Mouse (Mus musculus): ENCODE measurements around the gene Rnaseh2a.

Rnaseh2a gene

GRCm38 (mm10) chr8:84967532-84968304 is 1.8 kb downstream of the Rnaseh2a start:
- no peak for DNase-seq (ENCODE audit: low spot score in 2 of 2)

GRCm38 (mm10) chr8:84966603-84967002 is 3.0 kb downstream of the Rnaseh2a start:
- no peak for DNase-seq (ENCODE audit: low spot score in 2 of 2)

- DNase-seq (ENCODE audit: low spot score in 2 of 2) = peak; percentile 95 to 96
Observed at GRCm38 (mm10) chr8:84965731-84966291, 3.8 kb downstream of the Rnaseh2a start.

GRCm38 (mm10) chr8:84963952-84964351 is 5.6 kb downstream of the Rnaseh2a start:
- no peak for DNase-seq (ENCODE audit: low spot score in 2 of 2)

GRCm38 (mm10) chr8:84959811-84960210 is 9.8 kb downstream of the Rnaseh2a start:
- DNase-seq (ENCODE audit: low spot score in 2 of 2) = no peak

GRCm38 (mm10) chr8:84956768-84957167 is 12.8 kb downstream of the Rnaseh2a start:
- peak in 1 of 2 experiments; percentile 55 for DNase-seq (ENCODE audit: low spot score in 2 of 2)

GRCm38 (mm10) chr8:84952612-84953255 is 16.8 kb downstream of the Rnaseh2a start:
- peak in 1 of 2 experiments; percentile 39 for DNase-seq (ENCODE audit: low spot score in 2 of 2)

- no peak for DNase-seq (ENCODE audit: low spot score in 2 of 2)
Observed at GRCm38 (mm10) chr8:84949753-84950152, 19.8 kb downstream of the Rnaseh2a start.

- DNase-seq (ENCODE audit: low spot score in 2 of 2) = no peak
Observed at GRCm38 (mm10) chr8:84947241-84947545, 22.4 kb downstream of the Rnaseh2a start.

GRCm38 (mm10) chr8:84946528-84947240 is 22.9 kb downstream of the Rnaseh2a start, which contains the start of gene Rtbdn:
TSS of gene Rtbdn (plus strand) at chr8:84946991.
- DNase-seq (ENCODE audit: low spot score in 2 of 2) = no peak

GRCm38 (mm10) chr8:84945633-84946527 is 23.7 kb downstream of the Rnaseh2a start:
- DNase-seq (ENCODE audit: low spot score in 2 of 2) = no peak

GRCm38 (mm10) chr8:84945235-84945632 is 24.3 kb downstream of the Rnaseh2a start:
- no peak for DNase-seq (ENCODE audit: low spot score in 2 of 2)

- DNase-seq (ENCODE audit: low spot score in 2 of 2) = no peak
Observed at GRCm38 (mm10) chr8:84944478-84945160, 24.9 kb downstream of the Rnaseh2a start.

- no peak for DNase-seq (ENCODE audit: low spot score in 2 of 2)
Observed at GRCm38 (mm10) chr8:84943699-84944098, 25.9 kb downstream of the Rnaseh2a start.

GRCm38 (mm10) chr8:84937620-84938485 is 31.7 kb downstream of the Rnaseh2a start:
- DNase-seq (ENCODE audit: low spot score in 2 of 2) = no peak

- DNase-seq (ENCODE audit: low spot score in 2 of 2) = peak; percentile 22 to 38
Observed at GRCm38 (mm10) chr8:84936962-84937546, 32.5 kb downstream of the Rnaseh2a start, which contains the start of gene Mast1. TSS of gene Mast1 (minus strand) at chr8:84937359.

- DNase-seq (ENCODE audit: low spot score in 2 of 2) = no peak
Observed at GRCm38 (mm10) chr8:84936041-84936961, 33.3 kb downstream of the Rnaseh2a start.

GRCm38 (mm10) chr8:84935489-84935888 is 34.1 kb downstream of the Rnaseh2a start:
- no peak for DNase-seq (ENCODE audit: low spot score in 2 of 2)

Measured in spleen, postnatal 36 days (tissue).